Mouse (Mus musculus): ENCODE data around the gene Psmg3. TPM values are rescaled to one million over a fixed set of nuclear protein-coding genes. Genes with fewer than 3 reads are reported as not detected.

The Psmg3 gene
- 10 to 100 TPM; 20.5 to 21.0 TPM for total RNA-seq (2021)

- peak; percentile 85 to 89 for DNase-seq (ENCODE audit: low spot score in 2 of 2)
- intact Hi-C loops (cut with DNase I), result no loop called here
Measured at GRCm38 (mm10) chr5:139826357-139827055, at the start of gene Psmg3, which contains the start of gene Gm26938. Gene Psmg3, minus strand, starts transcription at chr5:139826885. Gene Gm26938, minus strand, starts transcription at chr5:139826407.

DNA sequence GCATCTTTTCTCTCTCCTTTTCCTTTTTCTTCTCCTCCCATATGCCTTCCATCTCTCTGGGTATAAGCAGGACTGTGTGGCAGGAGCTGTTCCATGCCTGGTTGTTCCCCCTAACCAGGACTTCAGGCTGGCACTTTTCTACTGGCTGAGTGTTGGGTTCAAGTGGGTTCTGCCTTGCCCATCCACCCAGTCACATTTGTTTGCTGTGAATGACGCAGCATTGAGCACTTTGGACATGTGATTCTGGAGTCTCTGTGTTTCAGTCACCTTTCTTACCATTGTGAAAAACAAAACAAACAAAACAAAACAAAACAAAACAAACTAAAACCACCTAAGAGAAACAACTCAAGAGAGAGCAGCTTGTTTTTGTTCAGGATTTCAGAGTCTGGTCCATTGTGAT is 44.8 kb upstream of the Psmg3 start:
- intact Hi-C loops (cut with DNase I), result no loop called here
- no peak for DNase-seq (ENCODE audit: low spot score in 2 of 2)

GRCm38 (mm10) chr5:139870886-139871285 is 44.2 kb upstream of the Psmg3 start:
- intact Hi-C loops (cut with DNase I), result no loop called here
- no peak for DNase-seq (ENCODE audit: low spot score in 2 of 2)

- intact Hi-C loops (cut with DNase I), result no loop called here
- peak; percentile 10 to 17 for DNase-seq (ENCODE audit: low spot score in 2 of 2)
Measured at GRCm38 (mm10) chr5:139862759-139863158, 36.1 kb upstream of the Psmg3 start.

- no peak for DNase-seq (ENCODE audit: low spot score in 2 of 2)
- intact Hi-C loops (cut with DNase I), result no loop called here
Measured at GRCm38 (mm10) chr5:139860328-139861104, 33.8 kb upstream of the Psmg3 start.

- intact Hi-C loops (cut with DNase I), result no loop called here
- DNase-seq (ENCODE audit: low spot score in 2 of 2), result no peak
Measured at GRCm38 (mm10) chr5:139849626-139850320, 23.1 kb upstream of the Psmg3 start.

GRCm38 (mm10) chr5:139839142-139839541 is 12.5 kb upstream of the Psmg3 start:
- intact Hi-C loops (cut with DNase I), result loop anchor here (2.0 to 5.0 kb wide), 4 partner anchors 302 to 698 kb away; no protein-coding TSS in a partner anchor
- DNase-seq (ENCODE audit: low spot score in 2 of 2), result no peak

GRCm38 (mm10) chr5:139838476-139838892 is 11.8 kb upstream of the Psmg3 start:
- peak; percentile 31 to 49 for DNase-seq (ENCODE audit: low spot score in 2 of 2)
- intact Hi-C loops (cut with DNase I), result loop anchor here (1.0 to 5.0 kb wide), 5 partner anchors 302 to 699 kb away; no protein-coding TSS in a partner anchor

DNA sequence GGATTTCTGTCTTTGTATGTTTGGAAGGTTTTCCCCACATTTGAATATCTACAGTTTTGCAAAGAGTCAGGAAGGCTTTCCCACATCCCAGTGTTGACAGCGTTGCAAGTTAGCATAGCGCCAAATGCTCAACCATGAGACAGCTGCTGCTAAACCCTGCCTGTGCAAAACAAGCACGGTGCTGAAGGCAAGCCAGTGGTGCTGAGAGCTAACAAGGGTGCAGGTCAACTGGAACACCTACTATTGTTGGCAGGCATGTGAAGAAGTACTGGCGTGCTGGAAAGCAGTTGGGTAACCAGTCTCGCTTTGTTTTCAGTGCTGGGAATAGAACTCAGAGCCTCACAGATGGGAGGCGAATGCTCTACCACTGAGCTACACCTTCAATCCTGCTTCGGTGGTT is 9.0 kb upstream of the Psmg3 start:
- intact Hi-C loops (cut with DNase I), result loop anchor here (5.0 kb wide), 2 partner anchors 577 to 702 kb away; no protein-coding TSS in a partner anchor
- DNase-seq (ENCODE audit: low spot score in 2 of 2), result peak in 1 of 2 experiments; percentile 39

GRCm38 (mm10) chr5:139832125-139832524 is 5.4 kb upstream of the Psmg3 start:
- intact Hi-C loops (cut with DNase I), result no loop called here
- no peak for DNase-seq (ENCODE audit: low spot score in 2 of 2)

DNA sequence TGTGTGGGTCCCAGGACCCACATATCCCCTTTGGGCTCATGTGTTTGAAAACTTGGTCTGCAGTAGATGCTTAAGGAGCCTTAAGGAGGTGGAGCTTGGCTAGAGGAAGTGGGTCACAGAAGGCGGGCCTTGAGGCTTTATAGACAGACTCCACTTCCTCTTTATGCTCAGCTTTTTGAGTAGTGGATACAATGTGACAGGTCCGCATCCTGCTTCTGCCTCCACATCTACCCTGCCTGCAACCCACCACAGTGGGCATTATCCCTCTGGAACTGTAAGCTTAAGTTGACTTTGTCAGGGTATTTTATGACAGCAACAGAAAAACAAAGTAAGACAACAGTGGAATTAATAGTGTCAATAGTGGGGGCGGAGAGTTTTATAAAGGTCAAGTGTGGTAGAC is 4.0 kb upstream of the Psmg3 start:
- DNase-seq (ENCODE audit: low spot score in 2 of 2), result no peak
- intact Hi-C loops (cut with DNase I), result no loop called here

DNA sequence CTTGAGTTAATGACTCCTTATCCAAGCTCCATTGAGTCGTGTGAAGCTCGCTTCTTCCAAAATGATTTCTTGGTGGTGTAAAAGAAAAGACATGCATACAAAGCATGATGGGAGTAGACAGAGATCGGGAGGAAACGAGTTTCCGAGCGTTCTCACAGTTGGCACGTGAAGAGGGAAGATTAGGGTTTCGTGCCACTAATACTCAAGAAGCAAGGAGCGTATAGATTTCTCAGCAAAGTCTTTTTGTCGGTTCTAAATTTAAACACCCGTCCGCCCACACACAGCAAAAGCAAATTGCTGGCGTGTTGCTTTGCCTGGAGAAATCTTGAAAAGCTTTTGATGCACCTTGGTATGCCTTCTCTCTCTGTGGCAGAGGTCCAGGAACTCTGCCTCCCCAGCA is 2.7 kb upstream of the Psmg3 start:
- peak; percentile 60 to 65 for DNase-seq (ENCODE audit: low spot score in 2 of 2)
- intact Hi-C loops (cut with DNase I), result no loop called here

GRCm38 (mm10) chr5:139827593-139827992 is 908 bp upstream of the Psmg3 start:
- no peak for DNase-seq (ENCODE audit: low spot score in 2 of 2)
- intact Hi-C loops (cut with DNase I), result no loop called here

GRCm38 (mm10) chr5:139825947-139826346 is 738 bp downstream of the Psmg3 start:
- no peak for DNase-seq (ENCODE audit: low spot score in 2 of 2)
- intact Hi-C loops (cut with DNase I), result no loop called here

- intact Hi-C loops (cut with DNase I), result no loop called here
- no peak for DNase-seq (ENCODE audit: low spot score in 2 of 2)
Measured at GRCm38 (mm10) chr5:139824531-139824930, 2.2 kb downstream of the Psmg3 start.

GRCm38 (mm10) chr5:139821466-139822459 is 4.9 kb downstream of the Psmg3 start:
- no peak for DNase-seq (ENCODE audit: low spot score in 2 of 2)
- intact Hi-C loops (cut with DNase I), result no loop called here

DNA sequence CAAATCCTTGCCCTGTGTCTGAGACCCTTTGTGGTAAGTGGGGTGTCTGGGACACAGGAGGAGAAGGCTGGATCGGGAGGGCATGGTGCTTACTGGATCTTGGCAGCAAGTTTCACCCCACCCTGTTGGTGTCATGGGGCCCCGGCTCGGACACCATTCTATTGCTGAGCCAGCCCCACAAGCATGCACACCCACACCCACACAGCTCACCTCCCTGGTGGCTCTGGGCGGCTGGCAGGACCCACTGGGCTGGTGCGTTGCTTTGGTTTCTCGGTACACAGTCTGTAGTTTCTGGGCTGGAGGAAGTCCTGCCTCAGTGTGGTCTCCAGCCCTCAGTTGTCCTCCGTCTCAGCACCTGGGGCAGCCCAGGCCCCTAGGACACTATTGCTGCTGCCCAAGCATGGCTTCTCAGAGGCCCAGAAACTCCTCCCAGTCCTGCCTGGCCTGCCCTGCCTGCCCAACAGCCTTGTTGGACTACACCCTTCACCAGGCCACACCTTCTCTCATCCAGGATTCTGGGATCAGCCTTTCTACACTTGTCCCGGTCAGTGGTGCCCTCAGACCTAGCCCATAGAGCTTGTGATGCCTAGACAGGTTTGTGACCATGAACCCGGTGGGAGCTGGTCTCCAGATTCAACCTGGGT is 7.0 kb downstream of the Psmg3 start, which contains the start of gene Tmem184a:
Gene Tmem184a, minus strand, starts transcription at position 380 of the 644 bp plus-strand sequence.
- intact Hi-C loops (cut with DNase I), result loop anchor here (5.0 kb wide), 1 partner anchor 42 kb away; the partner anchor contains the start of gene Ints1
- DNase-seq (ENCODE audit: low spot score in 2 of 2), result no peak

DNA sequence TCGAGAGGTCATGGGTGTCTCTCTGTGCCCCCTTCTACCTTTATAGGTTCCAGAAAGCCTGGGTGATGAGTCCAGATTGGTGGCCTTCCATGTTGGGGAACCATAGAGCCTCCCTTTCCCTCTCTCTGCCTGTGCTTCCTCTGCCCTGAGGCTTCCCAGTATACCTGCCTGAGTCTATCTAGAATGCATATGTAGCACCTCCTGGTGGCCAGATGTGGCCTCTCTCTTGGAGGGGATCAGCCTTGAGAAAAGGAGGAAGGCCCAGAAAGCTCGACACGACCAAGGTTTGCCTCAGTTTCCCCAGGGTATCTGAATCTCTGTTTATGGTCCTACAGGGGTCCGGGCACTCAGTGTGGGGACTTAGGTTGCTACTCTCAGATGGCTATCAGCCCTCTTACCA is 7.9 kb downstream of the Psmg3 start:
- intact Hi-C loops (cut with DNase I), result loop anchor here (5.0 kb wide), 1 partner anchor 42 kb away; the partner anchor contains the start of gene Ints1
- peak in 1 of 2 experiments; percentile 43 for DNase-seq (ENCODE audit: low spot score in 2 of 2)
